Mouse (Mus musculus): Measurements from ENCODE around the gene Grm7.

DNA sequence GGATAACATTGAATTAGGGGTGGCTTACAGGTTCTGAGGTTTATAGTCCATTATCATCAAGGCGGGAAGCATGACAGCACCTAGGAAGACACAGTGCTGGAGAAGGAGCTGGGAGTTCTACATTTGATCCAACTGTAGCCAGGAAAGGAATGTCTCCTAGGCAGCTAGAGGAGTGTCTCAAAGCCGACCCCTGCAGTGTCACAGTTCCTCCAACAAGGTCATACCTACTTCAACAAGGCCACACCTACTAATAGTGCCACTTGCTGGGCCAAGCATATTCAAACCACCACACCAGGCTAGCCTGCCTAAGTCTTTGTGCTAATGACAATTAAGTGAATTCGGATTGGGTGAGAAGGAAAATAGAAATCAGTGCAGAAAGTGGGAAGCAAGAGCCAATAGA, 965.0 kb downstream of the Grm7 start:
- TF ChIP-seq CTCF (IDR thresholded peaks at IDR 0.05) (no peak), EP300 (IDR thresholded peaks at IDR 0.05; ENCODE audit: insufficient read depth, low read depth, low read length) (no peak)
